Mouse (Mus musculus) myocyte (in vitro differentiated cells): ENCODE data around the gene Nub1.

Experiments used
- E2F4 ChIP-seq: IDR thresholded peaks from one replicate; pipeline ENCODE4 v1.6.1; 2011; ENCODE audit warnings: mild to moderate bottlenecking, control low read depth, moderate library complexity; ENCODE audit not compliant: insufficient read depth
- POLR2A ChIP-seq: IDR thresholded peaks from one replicate; pipeline ENCODE4 v1.6.1; 2011; ENCODE audit warnings: low read depth, mild to moderate bottlenecking, control low read depth, moderate library complexity; ENCODE audit not compliant: insufficient read length
- POLR2AphosphoS2 ChIP-seq: IDR thresholded peaks from one replicate; pipeline ENCODE4 v1.6.1; 2011; ENCODE audit warnings: low read depth, control low read depth; ENCODE audit not compliant: insufficient read length
- REST ChIP-seq: IDR thresholded peaks from one replicate; pipeline ENCODE4 v1.6.1; 2011; ENCODE audit warnings: mild to moderate bottlenecking, control low read depth, moderate library complexity; ENCODE audit not compliant: insufficient read depth, insufficient read length
- TCF12 ChIP-seq: IDR thresholded peaks from one replicate; pipeline ENCODE4 v1.6.1; 2011; ENCODE audit warnings: mild to moderate bottlenecking, control low read depth; ENCODE audit not compliant: poor library complexity, insufficient read depth, severe bottlenecking

DNA sequence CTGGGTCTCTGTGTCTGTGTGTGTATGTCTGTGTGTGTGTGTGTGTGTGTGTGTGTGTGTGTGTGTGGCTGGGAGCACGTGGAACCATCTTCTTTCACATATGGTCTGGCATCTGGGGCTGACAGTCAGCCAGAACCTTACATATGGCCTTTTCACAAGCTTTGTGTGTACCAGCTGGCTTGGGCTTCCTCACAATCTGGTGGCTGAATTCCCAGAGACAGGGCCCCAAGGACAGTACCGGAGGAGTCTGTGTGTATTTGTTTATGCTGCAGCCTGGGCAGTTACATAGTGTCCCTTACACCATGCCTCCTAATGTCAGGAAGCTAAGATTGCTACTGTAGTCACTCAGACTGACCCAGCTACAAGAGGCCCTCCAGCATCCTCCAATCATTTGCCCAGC, 28.2 kb upstream of the Nub1 start:
- TF ChIP-seq TCF12 = no peak
- no peak for TF ChIP-seq POLR2AphosphoS2
- TF ChIP-seq REST = no peak
- no peak for TF ChIP-seq E2F4
- TF ChIP-seq POLR2A = no peak
